Mouse (Mus musculus): Measurements from ENCODE around the gene Tasp1.
"Not testable (repeated sequence)": the region's sequence is repeated elsewhere in the genome, so short reads cannot be mapped to it uniquely, and the experiment has no call there.

The Tasp1 gene

GRCm38 (mm10) chr2:140066353-140067314, at the start of gene Tasp1:
Tasp1 (minus strand) TSS chr2:140066805.
- DNase-seq (ENCODE audit: low spot score in 2 of 2) = peak; percentile 77 to 92

- DNase-seq (ENCODE audit: low spot score in 2 of 2) = no peak
Observed at GRCm38 (mm10) chr2:140113851-140114250, 47.2 kb upstream of the Tasp1 start.

GRCm38 (mm10) chr2:140108945-140109344, 42.3 kb upstream of the Tasp1 start:
- DNase-seq (ENCODE audit: low spot score in 2 of 2) = no peak

GRCm38 (mm10) chr2:140107641-140108040, 41.0 kb upstream of the Tasp1 start:
- no peak for DNase-seq (ENCODE audit: low spot score in 2 of 2)

- no peak for DNase-seq (ENCODE audit: low spot score in 2 of 2)
Observed at GRCm38 (mm10) chr2:140104951-140105350, 38.3 kb upstream of the Tasp1 start.

- DNase-seq (ENCODE audit: low spot score in 2 of 2) = no peak
Observed at GRCm38 (mm10) chr2:140100551-140101474, 34.2 kb upstream of the Tasp1 start.

GRCm38 (mm10) chr2:140099971-140100370, 33.4 kb upstream of the Tasp1 start:
- DNase-seq (ENCODE audit: low spot score in 2 of 2) = no peak

GRCm38 (mm10) chr2:140097131-140097591, 30.6 kb upstream of the Tasp1 start:
- peak; percentile 25 to 53 for DNase-seq (ENCODE audit: low spot score in 2 of 2)

GRCm38 (mm10) chr2:140096034-140096433, 29.4 kb upstream of the Tasp1 start:
- no peak for DNase-seq (ENCODE audit: low spot score in 2 of 2)

- no peak for DNase-seq (ENCODE audit: low spot score in 2 of 2)
Observed at GRCm38 (mm10) chr2:140093433-140093832, 26.8 kb upstream of the Tasp1 start.

GRCm38 (mm10) chr2:140084245-140084644, 17.6 kb upstream of the Tasp1 start:
- DNase-seq (ENCODE audit: low spot score in 2 of 2) = no peak

GRCm38 (mm10) chr2:140080747-140081577, 14.4 kb upstream of the Tasp1 start:
- no peak for DNase-seq (ENCODE audit: low spot score in 2 of 2)

GRCm38 (mm10) chr2:140079284-140079683, 12.7 kb upstream of the Tasp1 start:
- DNase-seq (ENCODE audit: low spot score in 2 of 2) = not testable (repeated sequence)

GRCm38 (mm10) chr2:140078600-140079280, 12.1 kb upstream of the Tasp1 start:
- DNase-seq (ENCODE audit: low spot score in 2 of 2) = no peak

- no peak for DNase-seq (ENCODE audit: low spot score in 2 of 2)
Observed at GRCm38 (mm10) chr2:140077476-140077875, 10.9 kb upstream of the Tasp1 start.

GRCm38 (mm10) chr2:140075150-140075549, 8.5 kb upstream of the Tasp1 start:
- DNase-seq (ENCODE audit: low spot score in 2 of 2) = no peak

GRCm38 (mm10) chr2:140067516-140067915, 911 bp upstream of the Tasp1 start:
- no peak for DNase-seq (ENCODE audit: low spot score in 2 of 2)

GRCm38 (mm10) chr2:140065676-140066075, 929 bp downstream of the Tasp1 start:
- peak in 1 of 2 experiments; percentile 18 for DNase-seq (ENCODE audit: low spot score in 2 of 2)

- no peak for DNase-seq (ENCODE audit: low spot score in 2 of 2)
Observed at GRCm38 (mm10) chr2:140061481-140061880, 5.1 kb downstream of the Tasp1 start.

- DNase-seq (ENCODE audit: low spot score in 2 of 2) = no peak
Observed at GRCm38 (mm10) chr2:140060092-140060867, 6.3 kb downstream of the Tasp1 start.

Measured in spleen, postnatal 10 days (tissue).